Mouse (Mus musculus): ENCODE measurements at regions not wholly inside any gene's neighbourhood (a gene's known extent, or its start where the extent isn't known, plus 50 kb on each side); places are given as distances from the start of the nearest gene placed in this dataset.

GRCm38 (mm10) chr9:68340921-68341320, 312.7 kb upstream of the Rora start:
- H3K27me3 ChIP-seq (ENCODE audit: control insufficient read depth, insufficient read depth, low read length), result no peaks in the 10 kb centered on the region
- no peaks in the 10 kb centered on the region for H3K36me3 ChIP-seq (ENCODE audit: control insufficient read depth, insufficient read depth, low read length)
- no peak for DNase-seq (ENCODE audit: low spot score, missing footprints)
- no peak overlapping the region for H3K4me3 ChIP-seq (ENCODE audit: low read depth, low read length)
- no peak overlapping the region for H3K9ac ChIP-seq (ENCODE audit: low read length)
- 81% methylated on average over 3 of the region's 3 CpGs for WGBS
- H3K9me3 ChIP-seq (ENCODE audit: control insufficient read depth, low read length), result no peaks in the 10 kb centered on the region
- H3K27ac ChIP-seq (ENCODE audit: low read depth, low read length), result no peak overlapping the region
- ATAC-seq (ENCODE audit: low FRiP score), result no peak
- no peak overlapping the region for H3K4me2 ChIP-seq
- H3K4me1 ChIP-seq (ENCODE audit: control insufficient read depth, insufficient read depth, low read length), result no peaks in the 10 kb centered on the region

DNA sequence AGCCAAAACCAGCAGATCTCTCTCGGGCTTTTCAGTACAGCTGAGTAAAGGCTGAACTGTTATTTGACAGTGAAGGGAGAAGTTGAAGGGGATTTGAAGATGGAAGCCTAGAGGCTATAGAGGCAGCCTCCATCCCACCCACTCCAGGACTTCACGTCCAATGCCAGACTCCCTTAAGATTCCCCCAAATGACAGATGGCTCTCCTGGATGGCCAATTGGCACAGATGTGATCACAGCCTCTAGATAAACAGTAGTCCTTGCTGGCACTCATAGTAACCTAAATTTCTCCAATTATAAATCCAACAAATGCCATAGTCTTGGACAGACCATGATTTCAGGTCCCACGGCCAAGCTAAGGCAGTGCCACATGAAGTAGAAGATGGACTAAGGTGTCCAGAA, 312.1 kb upstream of the Rora start:
- ATAC-seq (ENCODE audit: low FRiP score) (no peak), DNase-seq (ENCODE audit: low spot score, missing footprints) (no peak)
- no peaks in the 10 kb centered on the region for H3K9me3 ChIP-seq (ENCODE audit: control insufficient read depth, low read length)
- no peak overlapping the region for H3K27ac ChIP-seq (ENCODE audit: low read depth, low read length)
- no peak overlapping the region for H3K9ac ChIP-seq (ENCODE audit: low read length)
- WGBS, result 86% methylated on average over 3 of the region's 3 CpGs
- H3K4me2 ChIP-seq, result no peak overlapping the region
- no peaks in the 10 kb centered on the region for H3K27me3 ChIP-seq (ENCODE audit: control insufficient read depth, insufficient read depth, low read length)
- no peaks in the 10 kb centered on the region for H3K4me1 ChIP-seq (ENCODE audit: control insufficient read depth, insufficient read depth, low read length)
- no peaks in the 10 kb centered on the region for H3K36me3 ChIP-seq (ENCODE audit: control insufficient read depth, insufficient read depth, low read length)
- H3K4me3 ChIP-seq (ENCODE audit: low read depth, low read length), result no peak overlapping the region

DNA sequence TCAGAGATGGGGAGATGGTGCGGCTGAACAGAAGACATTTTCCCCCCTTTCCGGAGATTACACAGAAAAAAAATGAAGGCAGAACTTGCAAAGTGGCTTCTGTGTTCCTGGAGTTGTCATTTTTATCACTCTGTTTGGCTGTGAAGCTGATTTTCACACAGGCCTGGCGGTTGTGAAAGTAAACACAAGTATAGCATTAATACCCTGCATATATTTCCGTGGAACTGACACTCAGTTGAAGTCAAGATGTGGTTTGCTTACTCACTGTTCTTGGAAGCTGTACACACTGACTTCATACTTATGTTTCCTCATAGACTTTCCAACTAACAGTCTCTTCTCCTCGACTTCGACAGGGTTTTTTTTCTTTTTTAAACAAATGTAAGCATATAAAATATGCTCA, 306.2 kb upstream of the Rora start:
- no peaks in the 10 kb centered on the region for H3K36me3 ChIP-seq (ENCODE audit: control insufficient read depth, insufficient read depth, low read length)
- ATAC-seq (ENCODE audit: low FRiP score), result no peak
- H3K9ac ChIP-seq (ENCODE audit: low read length), result no peak overlapping the region
- H3K4me2 ChIP-seq, result no peak overlapping the region
- DNase-seq (ENCODE audit: low spot score, missing footprints), result no peak
- H3K27me3 ChIP-seq (ENCODE audit: control insufficient read depth, insufficient read depth, low read length), result no peaks in the 10 kb centered on the region
- no peaks in the 10 kb centered on the region for H3K9me3 ChIP-seq (ENCODE audit: control insufficient read depth, low read length)
- no peak overlapping the region for H3K27ac ChIP-seq (ENCODE audit: low read depth, low read length)
- 88% methylated on average over 6 of the region's 6 CpGs for WGBS
- H3K4me3 ChIP-seq (ENCODE audit: low read depth, low read length), result no peak overlapping the region
- no peaks in the 10 kb centered on the region for H3K4me1 ChIP-seq (ENCODE audit: control insufficient read depth, insufficient read depth, low read length)

DNA sequence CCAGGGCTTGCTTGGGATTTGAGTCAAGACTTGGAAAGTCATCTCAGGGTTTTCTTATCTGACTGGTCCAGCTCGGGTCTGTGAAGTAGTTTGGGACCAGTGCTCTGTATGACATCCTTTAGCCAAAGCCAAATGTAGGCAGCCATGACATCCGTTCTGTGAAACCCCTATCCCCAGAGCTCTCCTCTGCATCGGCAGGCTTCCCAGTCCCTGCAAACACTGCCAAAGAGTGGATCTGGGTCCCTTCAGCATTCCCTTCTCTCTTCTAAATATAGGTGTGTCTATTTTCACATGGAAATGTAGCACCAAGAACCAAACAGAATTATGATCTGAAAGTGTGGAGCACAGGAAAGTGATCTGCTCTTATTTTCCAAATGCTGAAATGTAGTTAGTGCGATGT, 302.1 kb upstream of the Rora start:
- H3K27ac ChIP-seq (ENCODE audit: low read depth, low read length), result no peak overlapping the region
- H3K36me3 ChIP-seq (ENCODE audit: control insufficient read depth, insufficient read depth, low read length), result no peaks in the 10 kb centered on the region
- no peaks in the 10 kb centered on the region for H3K4me1 ChIP-seq (ENCODE audit: control insufficient read depth, insufficient read depth, low read length)
- H3K9ac ChIP-seq (ENCODE audit: low read length), result no peak overlapping the region
- no peaks in the 10 kb centered on the region for H3K27me3 ChIP-seq (ENCODE audit: control insufficient read depth, insufficient read depth, low read length)
- 92% methylated on average over 4 of the region's 4 CpGs for WGBS
- H3K9me3 ChIP-seq (ENCODE audit: control insufficient read depth, low read length), result no peaks in the 10 kb centered on the region
- no peak for DNase-seq (ENCODE audit: low spot score, missing footprints)
- no peak overlapping the region for H3K4me2 ChIP-seq
- no peak for ATAC-seq (ENCODE audit: low FRiP score)
- H3K4me3 ChIP-seq (ENCODE audit: low read depth, low read length), result no peak overlapping the region

DNA sequence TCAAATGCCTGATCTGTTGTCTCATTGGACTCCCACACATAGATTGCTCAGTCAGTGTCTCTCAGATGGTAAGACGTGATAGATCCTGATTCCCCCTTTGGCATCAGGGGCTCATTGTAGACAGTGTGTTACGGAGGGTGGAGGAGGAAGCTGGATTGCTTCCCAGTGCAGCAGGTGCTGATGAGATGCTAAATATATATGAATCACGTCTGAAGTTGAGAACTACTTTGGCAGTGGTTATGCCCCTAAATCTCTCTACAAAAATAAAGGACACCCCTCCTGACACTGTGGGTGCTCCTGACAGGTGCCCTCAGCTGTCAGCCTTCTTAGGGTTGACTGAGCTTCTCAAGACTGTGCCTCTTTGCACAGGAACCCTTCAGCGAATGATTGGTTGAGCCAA, 299.1 kb upstream of the Rora start:
- no peak for ATAC-seq (ENCODE audit: low FRiP score)
- no peak overlapping the region for H3K4me2 ChIP-seq
- 85% methylated on average over 4 of the region's 4 CpGs for WGBS

GRCm38 (mm10) chr9:68356078-68356477, 297.5 kb upstream of the Rora start:
- Histone ChIP-seq H3K4me3 (ENCODE audit: low read depth, low read length) (no peak overlapping the region), H3K27me3 (ENCODE audit: control insufficient read depth, insufficient read depth, low read length) (no peaks in the 10 kb centered on the region), H3K27ac (ENCODE audit: low read depth, low read length) (no peak overlapping the region), H3K9ac (ENCODE audit: low read length) (no peak overlapping the region), H3K4me2 (no peak overlapping the region), H3K9me3 (ENCODE audit: control insufficient read depth, low read length) (no peaks in the 10 kb centered on the region), H3K4me1 (ENCODE audit: control insufficient read depth, insufficient read depth, low read length) (no peaks in the 10 kb centered on the region), H3K36me3 (ENCODE audit: control insufficient read depth, insufficient read depth, low read length) (no peaks in the 10 kb centered on the region)
- WGBS, result 85% methylated on average over 4 of the region's 4 CpGs
- no peak for ATAC-seq (ENCODE audit: low FRiP score)
- DNase-seq (ENCODE audit: low spot score, missing footprints), result no peak

More for the DNA sequence above, 299.1 kb upstream of the Rora start:
- Histone ChIP-seq H3K27ac (ENCODE audit: low read depth, low read length) (no peak overlapping the region), H3K9ac (ENCODE audit: low read length) (no peak overlapping the region), H3K27me3 (ENCODE audit: control insufficient read depth, insufficient read depth, low read length) (no peaks in the 10 kb centered on the region), H3K36me3 (ENCODE audit: control insufficient read depth, insufficient read depth, low read length) (no peaks in the 10 kb centered on the region), H3K4me3 (ENCODE audit: low read depth, low read length) (no peak overlapping the region), H3K4me1 (ENCODE audit: control insufficient read depth, insufficient read depth, low read length) (no peaks in the 10 kb centered on the region), H3K9me3 (ENCODE audit: control insufficient read depth, low read length) (no peaks in the 10 kb centered on the region)
- DNase-seq (ENCODE audit: low spot score, missing footprints), result no peak

DNA sequence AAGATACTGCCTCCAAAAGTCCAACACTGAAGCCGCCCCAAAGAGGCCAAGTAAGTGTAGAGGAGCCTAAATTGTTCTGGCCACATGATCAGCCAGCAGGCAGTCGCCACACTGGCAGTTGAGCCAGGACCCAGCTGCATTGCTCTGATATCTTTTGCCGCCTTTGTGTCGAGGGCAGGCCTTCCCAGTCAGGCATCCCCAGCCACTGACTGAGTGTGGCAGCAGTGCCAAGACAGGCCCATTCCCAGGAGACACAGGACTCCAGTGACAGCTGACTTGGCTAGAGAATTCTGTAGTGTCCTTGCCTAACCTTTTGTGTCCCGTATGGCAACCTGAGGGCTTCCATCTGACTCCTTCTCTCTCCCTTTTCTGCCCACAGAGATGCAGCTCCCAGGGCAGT, 296.4 kb upstream of the Rora start:
- no peak overlapping the region for H3K27ac ChIP-seq (ENCODE audit: low read depth, low read length)
- H3K4me2 ChIP-seq, result no peak overlapping the region
- no peaks in the 10 kb centered on the region for H3K4me1 ChIP-seq (ENCODE audit: control insufficient read depth, insufficient read depth, low read length)
- H3K4me3 ChIP-seq (ENCODE audit: low read depth, low read length), result no peak overlapping the region
- no peak overlapping the region for H3K9ac ChIP-seq (ENCODE audit: low read length)
- H3K9me3 ChIP-seq (ENCODE audit: control insufficient read depth, low read length), result no peaks in the 10 kb centered on the region
- WGBS, result 73% methylated on average over 5 of the region's 5 CpGs
- ATAC-seq (ENCODE audit: low FRiP score) (no peak), DNase-seq (ENCODE audit: low spot score, missing footprints) (no peak)
- no peaks in the 10 kb centered on the region for H3K36me3 ChIP-seq (ENCODE audit: control insufficient read depth, insufficient read depth, low read length)
- no peaks in the 10 kb centered on the region for H3K27me3 ChIP-seq (ENCODE audit: control insufficient read depth, insufficient read depth, low read length)

DNA sequence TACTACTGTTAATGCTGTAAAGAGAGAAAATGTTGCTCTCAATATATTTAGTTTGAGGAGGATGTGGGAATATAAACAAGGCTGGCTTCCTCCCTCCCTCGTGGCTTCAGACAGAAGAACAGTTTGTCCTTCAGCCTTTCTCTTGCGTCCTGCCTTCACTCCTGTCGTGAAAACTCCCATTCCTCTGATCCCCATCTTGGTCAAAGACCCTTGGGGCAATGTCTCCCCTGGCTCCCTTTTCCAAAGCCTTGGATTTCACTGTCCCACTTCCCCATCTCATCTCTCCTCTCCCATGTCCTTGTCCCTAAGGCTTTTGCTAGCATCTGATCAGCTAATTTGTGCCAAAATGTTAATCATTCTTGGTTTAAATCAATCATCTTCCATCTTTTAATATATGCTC, 286.6 kb upstream of the Rora start:
- H3K27me3 ChIP-seq (ENCODE audit: control insufficient read depth, insufficient read depth, low read length), result no peaks in the 10 kb centered on the region
- H3K27ac ChIP-seq (ENCODE audit: low read depth, low read length), result no peak overlapping the region
- no peak overlapping the region for H3K4me3 ChIP-seq (ENCODE audit: low read depth, low read length)
- no peaks in the 10 kb centered on the region for H3K36me3 ChIP-seq (ENCODE audit: control insufficient read depth, insufficient read depth, low read length)
- H3K4me2 ChIP-seq, result no peak overlapping the region
- DNase-seq (ENCODE audit: low spot score, missing footprints) (no peak), ATAC-seq (ENCODE audit: low FRiP score) (no peak)
- H3K4me1 ChIP-seq (ENCODE audit: control insufficient read depth, insufficient read depth, low read length), result no peaks in the 10 kb centered on the region
- WGBS, result 79% methylated on average over 3 of the region's 3 CpGs
- no peak overlapping the region for H3K9ac ChIP-seq (ENCODE audit: low read length)
- H3K9me3 ChIP-seq (ENCODE audit: control insufficient read depth, low read length), result no peaks in the 10 kb centered on the region

DNA sequence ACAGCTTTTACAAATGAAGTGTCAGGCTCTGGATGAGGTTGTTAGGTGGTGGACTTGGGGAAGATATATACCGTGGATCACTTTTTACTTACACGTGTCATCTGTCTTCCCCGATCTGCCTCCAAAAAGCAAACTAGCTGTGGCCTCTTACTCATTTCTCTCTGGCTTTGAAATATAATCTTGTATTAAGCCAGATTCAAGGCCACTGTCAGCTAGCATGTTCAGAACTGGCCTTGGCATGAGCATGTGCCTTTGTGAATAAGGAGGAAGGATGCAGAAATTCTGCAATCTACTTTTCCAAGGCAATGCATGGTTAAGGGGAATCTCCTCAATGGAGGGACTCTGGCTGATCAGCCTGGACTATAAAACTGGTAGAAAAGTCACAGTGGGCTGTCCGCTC, 286.0 kb upstream of the Rora start:
- ATAC-seq (ENCODE audit: low FRiP score) (no peak), DNase-seq (ENCODE audit: low spot score, missing footprints) (no peak)
- Histone ChIP-seq H3K9ac (ENCODE audit: low read length) (no peak overlapping the region), H3K4me1 (ENCODE audit: control insufficient read depth, insufficient read depth, low read length) (no peaks in the 10 kb centered on the region), H3K27ac (ENCODE audit: low read depth, low read length) (no peak overlapping the region), H3K9me3 (ENCODE audit: control insufficient read depth, low read length) (no peaks in the 10 kb centered on the region), H3K4me3 (ENCODE audit: low read depth, low read length) (no peak overlapping the region), H3K27me3 (ENCODE audit: control insufficient read depth, insufficient read depth, low read length) (no peaks in the 10 kb centered on the region), H3K4me2 (no peak overlapping the region), H3K36me3 (ENCODE audit: control insufficient read depth, insufficient read depth, low read length) (no peaks in the 10 kb centered on the region)
- 90% methylated on average over 4 of the region's 4 CpGs for WGBS

DNA sequence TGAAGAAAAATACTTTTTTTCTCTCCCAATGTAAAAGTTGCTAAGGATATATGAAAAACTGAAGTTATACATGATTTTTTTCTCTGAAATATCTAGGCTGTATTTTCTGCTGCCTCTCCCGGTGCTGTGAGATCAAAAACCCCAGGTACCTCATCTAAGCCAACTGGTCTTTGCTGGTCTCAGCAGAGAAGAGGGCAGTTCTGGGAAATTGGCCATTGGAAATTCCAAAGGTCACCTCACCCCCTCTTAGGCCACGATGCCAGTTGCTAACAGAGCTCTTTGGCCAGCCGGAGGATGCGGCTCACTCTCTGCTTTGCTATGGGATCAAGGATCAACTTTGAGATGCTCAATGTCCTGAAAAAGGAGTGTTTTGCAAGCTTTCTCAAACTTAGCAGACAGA, 280.9 kb upstream of the Rora start:
- Histone ChIP-seq H3K4me2 (no peak overlapping the region), H3K9ac (ENCODE audit: low read length) (no peak overlapping the region), H3K27ac (ENCODE audit: low read depth, low read length) (no peak overlapping the region), H3K4me1 (ENCODE audit: control insufficient read depth, insufficient read depth, low read length) (no peaks in the 10 kb centered on the region), H3K36me3 (ENCODE audit: control insufficient read depth, insufficient read depth, low read length) (no peaks in the 10 kb centered on the region), H3K9me3 (ENCODE audit: control insufficient read depth, low read length) (no peaks in the 10 kb centered on the region), H3K4me3 (ENCODE audit: low read depth, low read length) (no peak overlapping the region), H3K27me3 (ENCODE audit: control insufficient read depth, insufficient read depth, low read length) (no peaks in the 10 kb centered on the region)
- 82% methylated on average over 4 of the region's 4 CpGs for WGBS
- ATAC-seq (ENCODE audit: low FRiP score) (no peak), DNase-seq (ENCODE audit: low spot score, missing footprints) (no peak)
